ENCODE assay signal across 19 mouse cellular contexts in the genomic region with DNA sequence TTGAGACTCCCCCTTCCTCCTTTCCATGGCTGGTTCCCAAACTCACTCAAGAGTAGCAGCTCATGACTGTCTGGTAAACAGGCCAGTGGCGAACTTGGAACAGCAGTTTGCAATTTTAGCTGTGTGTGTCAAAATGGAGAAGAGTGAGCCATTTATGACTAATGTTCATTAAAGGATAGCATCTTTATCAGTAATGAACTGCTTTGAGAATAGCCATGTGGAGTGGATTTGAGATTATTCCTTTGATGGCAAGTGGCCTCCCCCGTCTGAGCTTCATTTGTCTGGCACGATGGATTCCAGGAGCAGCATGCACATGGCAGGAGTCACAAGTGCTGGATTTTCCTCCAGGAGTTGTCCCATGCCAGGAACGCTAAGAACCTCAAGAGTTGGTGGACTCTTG.
"Had no signal": no experiment of that assay in that cellular context is flagged by ENCODE, and none has a peak within 500 bp of the region (broad histone marks: within the 10 kb centered on the region; RNA-seq: fewer than 3 reads in every experiment).

No protein-coding gene starts in this region.

- ATAC-seq: hindbrain, postnatal 0 days; inflammation-experienced regulatory T-cells, adult 6 months; intestine, postnatal 0 days; midbrain, embryonic 13.5 days; midbrain, embryonic 16.5 days had no signal

- H3K9me3 ChIP-seq: kidney, embryonic 15.5 days; liver, embryonic 13.5 days; megakaryocyte, embryonic 14.5 days; midbrain, embryonic 10.5 days; midbrain, embryonic 13.5 days; neural tube, embryonic 13.5 days; stomach, embryonic 15.5 days had no signal

- H3K27ac ChIP-seq: hindbrain, postnatal 0 days; kidney, embryonic 15.5 days; liver, embryonic 13.5 days; midbrain, embryonic 10.5 days; midbrain, embryonic 13.5 days; neural tube, embryonic 13.5 days; stomach, embryonic 15.5 days had no signal

- H3K4me1 ChIP-seq: kidney, embryonic 15.5 days; liver, embryonic 13.5 days; neural tube, embryonic 13.5 days; stomach, embryonic 15.5 days had no signal

- H3K9ac ChIP-seq: kidney, embryonic 15.5 days; liver, embryonic 13.5 days; midbrain, embryonic 13.5 days; neural tube, embryonic 13.5 days; stomach, embryonic 15.5 days had no signal

- H3K4me3 ChIP-seq: kidney, embryonic 15.5 days; liver, embryonic 13.5 days; megakaryocyte, embryonic 14.5 days; midbrain, embryonic 10.5 days; midbrain, embryonic 13.5 days; myocyte; neural tube, embryonic 13.5 days; stomach, embryonic 15.5 days had no signal

- H3K4me2 ChIP-seq: kidney, embryonic 15.5 days; liver, embryonic 13.5 days; midbrain, embryonic 13.5 days; neural tube, embryonic 13.5 days; stomach, embryonic 15.5 days had no signal

- H3K27me3 ChIP-seq: kidney, embryonic 15.5 days; liver, embryonic 13.5 days; megakaryocyte, embryonic 14.5 days; midbrain, embryonic 13.5 days; neural tube, embryonic 13.5 days; stomach, embryonic 15.5 days had no signal

- H3K36me3 ChIP-seq: kidney, embryonic 15.5 days; liver, embryonic 13.5 days; midbrain, embryonic 10.5 days; midbrain, embryonic 13.5 days; neural tube, embryonic 13.5 days; stomach, embryonic 15.5 days had no signal

- DNase-seq: kidney, adult 8-10 months; kidney, postnatal 10 days; kidney, postnatal 4 days; liver, embryonic 13.5 days; retina, postnatal 1 day; right cerebral cortex, postnatal 25 days; spleen, adult 18-20 months; thymus, postnatal 36 days had no signal
